Mouse (Mus musculus) c-Kit-negative CD71-positive TER-119-positive erythroid progenitor cells, embryonic 14.5 days (primary cell): ENCODE results near the gene Dop1b.
A peak's percentile ranks its signal among the peaks of the same experiment; 100 is the strongest.

ENCODE experiments used
- DNase-seq: peaks from one replicate; pipeline ENCODE4 v3.0.0-alpha.2; 2013; ENCODE audit warnings: low read depth, low spot score

Dop1b gene

DNA sequence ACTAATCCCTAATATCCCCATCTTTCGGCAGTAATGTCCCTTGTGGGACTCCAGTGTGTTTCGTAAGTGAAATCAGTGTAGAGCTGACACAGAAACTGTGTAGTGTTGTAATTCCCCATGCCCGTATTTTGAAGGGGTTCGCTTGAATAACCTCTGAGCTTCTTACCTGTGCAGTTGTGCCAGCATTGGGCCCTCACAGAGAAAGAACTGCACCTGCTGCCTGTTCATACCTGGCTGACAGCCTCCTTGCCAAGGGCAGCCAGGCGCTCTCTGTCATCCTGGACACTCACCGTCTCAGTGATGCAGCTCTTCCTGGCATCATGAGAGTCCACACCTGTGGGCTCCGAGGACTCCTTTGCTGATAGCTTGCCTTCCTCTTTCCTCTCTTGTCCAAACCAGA lies 1.3 kb downstream of the Dop1b start:
- no peak for DNase-seq

DNA sequence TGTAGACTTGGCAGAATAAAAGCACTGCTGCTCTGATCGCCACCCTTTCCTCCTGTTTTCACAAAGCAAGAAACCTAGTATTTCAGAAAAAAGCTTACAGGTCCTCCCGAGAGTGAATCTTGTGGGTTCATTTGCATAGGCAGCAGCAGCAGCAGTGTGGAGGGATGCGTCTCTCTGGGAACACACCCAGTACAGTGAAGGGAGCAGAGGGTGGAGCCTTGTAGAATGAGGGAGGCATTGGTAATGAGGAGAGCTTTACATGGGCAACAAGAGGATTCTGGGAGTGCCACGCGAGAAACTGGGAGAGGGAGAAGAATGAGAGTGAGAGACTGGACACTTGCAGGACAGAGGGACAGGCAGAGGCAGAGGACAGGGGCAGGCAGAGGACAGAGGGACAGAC lies 2.7 kb downstream of the Dop1b start:
- peak; percentile 30 for DNase-seq

DNA sequence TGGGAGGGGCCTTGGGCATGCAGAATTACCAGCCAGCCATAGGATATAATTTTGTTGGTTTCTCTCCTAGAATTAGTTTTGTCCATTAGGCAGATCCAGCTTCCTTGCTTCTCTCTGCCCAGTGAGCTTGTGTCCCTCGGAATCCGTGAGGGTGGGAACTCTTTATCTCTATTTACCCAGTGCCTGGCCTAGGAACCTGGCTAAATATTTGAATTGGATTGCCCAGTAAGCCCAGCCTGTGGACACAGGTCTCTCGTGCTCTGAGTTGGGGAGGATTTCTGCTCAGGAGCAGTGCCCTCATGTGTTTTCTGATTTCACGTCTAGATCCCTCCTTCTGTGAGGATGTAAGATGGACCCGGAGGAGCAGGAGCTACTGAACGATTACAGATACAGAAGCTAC lies 4.1 kb downstream of the Dop1b start:
- DNase-seq: no peak

DNA sequence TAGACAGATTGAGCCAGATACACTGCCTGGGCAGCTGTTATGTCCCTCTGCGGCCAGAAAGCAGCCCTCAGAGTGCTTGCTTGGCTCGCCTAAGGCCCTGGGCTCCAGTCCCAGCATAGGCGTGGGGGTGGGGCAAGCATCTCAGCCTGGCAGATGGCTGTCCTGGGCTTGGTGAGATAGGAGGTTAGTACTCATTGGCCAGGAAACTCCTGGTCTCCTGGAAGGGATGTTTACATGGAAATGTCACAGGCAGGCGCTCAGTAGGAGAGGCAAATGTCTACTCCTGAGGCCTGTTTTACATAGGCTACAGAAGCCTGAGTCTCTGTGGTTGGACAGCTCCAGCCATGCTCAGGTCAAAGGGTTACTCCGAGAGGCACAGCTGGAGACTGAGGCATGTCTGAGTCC lies 5.6 kb downstream of the Dop1b start:
- peak; percentile 21 for DNase-seq

DNA sequence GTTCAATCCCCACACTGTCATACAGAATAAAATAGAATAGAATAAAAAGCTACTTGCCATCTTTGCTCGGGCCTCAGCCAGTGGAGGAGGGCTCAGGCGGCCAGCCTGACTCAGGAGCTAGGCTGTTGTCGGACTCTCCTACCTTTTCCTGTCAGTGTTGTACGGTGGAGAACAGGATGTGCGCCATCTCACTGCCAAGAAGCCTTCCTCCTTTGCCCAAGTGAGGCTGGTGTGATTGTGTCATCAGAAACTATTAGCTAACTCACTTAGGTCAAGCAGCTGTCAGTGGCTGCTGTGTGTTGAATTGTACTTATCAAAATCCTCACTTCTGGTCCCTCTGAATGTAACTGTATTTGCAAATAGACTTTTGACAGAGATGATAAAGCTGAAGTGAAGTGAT lies 10.1 kb downstream of the Dop1b start:
- no peak for DNase-seq

DNA sequence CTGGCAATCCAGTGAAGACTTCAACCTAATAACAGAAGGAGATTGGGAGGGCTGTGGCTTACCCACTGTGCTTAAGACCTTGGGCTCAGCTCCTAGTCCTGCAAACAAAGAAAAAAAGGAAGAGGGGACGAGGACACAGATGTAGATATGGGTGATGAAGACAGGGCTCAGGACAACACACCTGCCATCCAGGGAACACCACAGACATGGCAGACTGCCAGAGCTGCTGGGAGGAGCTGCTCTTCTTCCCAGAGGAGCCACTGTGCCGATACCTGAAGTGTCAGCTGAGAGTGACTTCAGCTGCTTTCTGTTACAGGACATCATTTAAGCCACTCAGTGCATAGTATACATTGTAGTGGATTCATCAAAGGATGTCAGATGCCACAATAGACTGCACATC lies 10.8 kb downstream of the Dop1b start:
- DNase-seq: no peak

DNA sequence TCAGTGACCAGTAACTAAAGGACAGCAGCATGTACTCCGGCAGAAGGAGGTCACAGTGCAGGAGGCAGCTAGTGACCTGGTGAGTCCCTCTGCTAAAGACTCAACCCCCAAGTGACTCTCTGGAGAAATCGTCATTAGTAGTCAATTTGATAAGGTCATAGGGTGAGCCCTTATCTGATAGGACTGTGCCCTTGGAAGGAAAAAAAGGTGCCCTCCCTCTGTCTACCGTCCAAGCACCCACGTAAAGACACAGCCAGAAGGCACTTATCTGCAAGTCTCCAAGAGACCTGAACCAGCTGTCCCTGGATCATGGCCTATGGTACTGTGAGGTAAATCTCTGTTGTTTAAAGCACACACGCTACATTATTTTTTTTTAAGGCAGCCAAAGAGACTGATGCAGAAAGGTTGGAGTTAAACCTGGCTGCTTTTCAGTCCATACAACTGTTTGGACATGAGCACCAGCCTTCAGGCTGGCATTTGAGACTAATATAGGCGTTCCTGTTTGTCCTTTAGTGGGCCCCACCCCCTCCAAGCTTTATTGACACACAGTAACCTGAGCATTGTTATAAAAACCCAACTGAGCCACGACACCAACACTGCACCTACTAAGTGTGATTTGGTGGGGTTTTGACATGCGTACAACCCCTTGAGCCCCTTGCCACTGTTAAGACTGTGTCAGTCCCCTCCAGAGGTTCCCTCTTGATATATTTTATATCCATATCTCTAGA lies 13.9 kb downstream of the Dop1b start:
- no peak for DNase-seq

DNA sequence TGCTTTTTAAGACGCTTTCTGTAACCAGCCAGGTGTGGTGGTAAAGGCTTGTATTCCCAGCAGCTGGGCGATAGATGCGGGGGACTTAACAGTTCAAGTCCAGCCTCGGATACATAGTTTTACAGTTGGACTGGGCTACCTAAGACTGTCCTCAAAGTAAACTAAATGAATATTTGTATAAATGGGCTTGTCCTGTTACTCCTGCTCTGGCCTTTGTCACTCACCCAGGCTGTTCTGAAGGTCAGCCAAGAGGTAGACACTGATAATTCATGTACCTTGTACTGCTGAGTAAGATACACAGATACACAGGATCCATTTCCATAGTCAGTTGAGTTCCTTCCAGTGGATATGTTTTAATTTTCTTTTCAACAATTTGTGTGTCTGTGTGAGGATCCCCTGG lies 14.5 kb downstream of the Dop1b start:
- DNase-seq: no peak

DNA sequence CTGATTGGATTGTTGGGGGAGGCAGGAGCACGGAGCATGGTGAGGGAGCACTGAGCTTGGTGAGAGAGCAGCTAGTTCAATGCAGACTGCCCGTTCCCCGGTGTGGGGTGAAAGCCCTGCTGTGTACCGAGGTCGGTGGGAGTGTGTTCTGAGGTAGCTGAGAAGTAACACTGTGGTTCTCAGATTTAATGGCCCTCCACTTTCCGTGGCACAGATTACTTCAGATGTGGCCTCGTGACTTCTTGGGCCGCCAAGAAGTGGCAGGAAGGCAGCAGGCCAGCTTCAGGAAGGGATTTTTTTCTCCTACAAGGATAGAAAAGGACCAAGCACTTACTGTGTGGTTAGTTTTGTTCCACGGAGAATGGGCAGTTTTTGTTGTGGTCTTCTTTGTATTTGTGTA lies 17.0 kb downstream of the Dop1b start:
- DNase-seq: no peak

DNA sequence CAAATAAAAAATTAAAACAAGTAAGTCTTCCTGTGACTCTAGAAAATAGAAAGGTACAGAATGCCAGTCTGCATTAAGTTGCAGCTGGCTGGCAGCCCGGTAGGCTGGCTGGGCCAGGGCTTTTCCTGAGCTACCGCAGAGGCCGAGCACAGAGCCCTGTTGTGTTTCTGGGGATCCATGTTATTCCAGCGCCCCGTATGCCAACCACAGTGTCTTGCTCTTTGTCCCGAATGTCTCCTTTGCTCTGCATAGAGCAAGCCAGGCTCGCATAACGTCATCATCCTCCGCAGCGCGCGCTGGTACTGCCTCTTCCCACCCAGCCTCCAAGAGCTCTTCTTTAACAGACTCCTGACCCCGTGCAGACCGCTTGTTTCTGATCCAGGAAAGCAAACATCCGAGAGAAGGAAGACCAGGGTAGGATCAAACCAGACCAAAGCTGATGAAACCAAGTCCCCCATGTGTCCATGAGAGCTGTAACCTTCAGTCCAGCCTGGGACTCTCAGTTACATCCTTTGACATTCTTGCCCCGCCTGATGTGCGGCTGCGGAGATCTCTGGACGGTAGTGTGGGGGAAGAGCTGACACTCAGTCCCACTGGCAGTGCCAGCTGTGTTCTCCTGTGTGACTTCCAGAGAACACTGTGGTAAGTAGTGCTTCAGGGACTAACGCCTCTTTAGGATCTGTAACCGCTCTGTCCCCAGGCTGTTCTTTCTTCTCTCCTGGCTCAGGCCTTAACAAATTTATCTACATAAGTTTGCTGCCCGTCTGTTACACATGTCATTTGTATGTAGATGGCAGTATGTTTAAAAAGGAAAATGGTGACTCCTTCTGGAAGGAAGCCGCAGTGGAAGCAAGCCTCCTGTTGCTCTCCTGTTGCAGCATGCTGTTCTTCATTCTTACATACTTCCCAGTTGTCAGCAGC lies 18.4 kb downstream of the Dop1b start:
- no peak for DNase-seq

DNA sequence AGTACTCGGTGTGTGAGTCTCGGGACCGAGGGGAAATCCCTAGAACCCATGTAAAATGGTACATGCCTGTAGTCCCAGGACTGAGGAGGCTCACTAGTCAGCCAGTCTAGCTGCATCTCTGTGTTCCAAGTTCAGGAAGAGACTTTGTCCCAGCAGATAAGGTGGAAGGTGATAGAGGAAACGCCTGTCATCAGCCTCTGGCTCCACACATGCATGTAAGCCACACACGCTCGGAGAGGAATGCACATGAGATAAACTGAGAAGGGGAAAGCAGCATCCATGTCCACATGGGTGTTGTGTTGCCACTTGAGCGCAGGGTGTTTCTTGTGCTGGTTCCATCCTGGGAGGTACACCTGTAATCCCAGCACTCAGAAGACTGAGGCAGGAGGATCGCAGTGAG lies 19.6 kb downstream of the Dop1b start:
- no peak for DNase-seq

DNA sequence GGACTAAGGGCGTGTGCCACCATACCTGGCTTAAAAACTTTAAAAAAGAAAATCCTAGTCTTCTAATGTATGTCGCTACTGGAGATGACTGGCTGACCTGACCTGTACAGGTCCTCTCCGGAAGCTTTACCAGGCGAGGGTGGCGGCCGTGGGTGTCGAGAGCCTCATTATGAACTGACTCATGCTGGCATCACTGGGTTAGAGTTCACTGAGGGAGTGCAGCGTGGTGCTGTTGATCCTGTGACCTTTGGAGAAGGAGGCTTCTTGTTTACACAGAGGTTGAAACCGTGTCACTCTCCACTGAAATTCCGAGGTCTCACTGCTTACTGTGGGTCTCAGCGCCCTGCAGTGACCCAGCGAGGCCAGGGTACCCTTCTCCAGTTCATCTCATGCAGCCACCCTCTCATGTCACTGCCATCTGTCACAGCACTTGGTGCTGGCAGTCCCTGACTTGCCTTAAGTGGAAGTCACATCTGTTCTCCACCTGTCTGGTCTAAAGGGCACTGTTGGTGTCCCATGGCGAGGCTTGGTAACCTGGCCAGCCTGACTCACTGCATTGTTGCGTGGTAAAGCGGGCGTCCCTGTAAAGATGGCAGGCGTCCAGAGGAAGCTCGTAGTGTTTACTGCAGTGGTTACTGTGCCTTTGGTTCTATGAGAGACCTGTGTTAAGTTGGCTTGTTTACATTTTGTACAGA lies 21.3 kb downstream of the Dop1b start:
- DNase-seq: no peak

DNA sequence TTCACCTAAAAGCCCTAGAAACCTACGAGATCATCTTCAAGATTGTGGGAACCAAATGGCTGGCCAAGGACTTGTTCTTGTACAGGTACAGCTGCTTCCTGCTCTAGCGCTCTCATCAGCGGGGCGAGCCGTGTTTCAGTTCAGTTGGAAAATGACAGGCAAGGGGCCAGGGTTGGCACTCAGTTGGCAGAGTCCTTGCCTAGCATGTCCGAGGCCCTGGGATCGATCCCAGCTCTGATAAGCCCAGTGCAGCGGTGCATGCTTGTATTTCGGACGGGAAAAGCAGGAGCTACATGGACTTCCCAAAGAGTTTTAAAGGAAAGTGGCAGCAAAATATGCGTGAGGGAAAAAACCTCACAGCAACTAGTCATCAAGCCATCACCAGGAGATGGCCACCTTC lies 27.5 kb downstream of the Dop1b start:
- DNase-seq: no peak

DNA sequence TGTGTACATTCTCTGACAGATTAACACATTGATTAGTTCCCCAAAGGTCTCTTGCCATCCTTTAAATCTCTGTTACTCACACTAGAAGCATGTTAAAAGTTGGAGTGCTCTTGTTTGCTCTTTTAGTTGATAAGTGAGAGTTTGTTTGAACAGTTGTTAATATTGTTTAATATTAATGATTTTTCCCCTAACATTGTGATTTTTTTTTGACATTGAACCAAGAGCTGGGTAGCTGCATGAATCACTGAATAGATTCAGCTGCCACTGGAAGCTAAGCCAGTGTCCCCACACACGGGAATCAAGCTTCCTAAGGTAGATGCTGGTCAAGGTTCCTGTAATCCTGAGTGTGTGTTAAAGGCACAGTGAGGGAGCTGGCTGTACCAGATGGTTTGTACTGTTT lies 31.2 kb downstream of the Dop1b start:
- DNase-seq: no peak

DNA sequence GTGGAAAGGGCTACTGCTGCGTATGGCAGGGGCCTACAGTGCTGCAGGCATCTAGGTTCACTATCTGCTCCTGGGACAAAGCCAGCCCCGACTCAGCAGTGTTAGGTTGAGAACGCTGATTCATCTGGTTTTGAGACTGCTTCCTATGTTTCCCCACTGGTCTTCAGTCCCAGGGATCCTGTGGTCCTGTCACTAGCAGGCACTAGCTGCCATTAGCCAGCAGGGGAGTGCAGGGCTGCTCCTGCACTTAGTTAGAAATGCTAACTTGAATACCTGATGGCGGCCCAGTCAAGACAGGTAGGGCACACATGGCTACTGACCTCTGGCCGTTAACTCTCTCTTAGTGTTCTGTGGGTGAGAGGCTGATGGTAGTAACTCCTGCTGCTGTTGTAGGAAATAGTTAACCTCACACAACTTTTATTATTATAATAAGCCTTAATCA lies 32.4 kb downstream of the Dop1b start:
- no peak for DNase-seq

DNA sequence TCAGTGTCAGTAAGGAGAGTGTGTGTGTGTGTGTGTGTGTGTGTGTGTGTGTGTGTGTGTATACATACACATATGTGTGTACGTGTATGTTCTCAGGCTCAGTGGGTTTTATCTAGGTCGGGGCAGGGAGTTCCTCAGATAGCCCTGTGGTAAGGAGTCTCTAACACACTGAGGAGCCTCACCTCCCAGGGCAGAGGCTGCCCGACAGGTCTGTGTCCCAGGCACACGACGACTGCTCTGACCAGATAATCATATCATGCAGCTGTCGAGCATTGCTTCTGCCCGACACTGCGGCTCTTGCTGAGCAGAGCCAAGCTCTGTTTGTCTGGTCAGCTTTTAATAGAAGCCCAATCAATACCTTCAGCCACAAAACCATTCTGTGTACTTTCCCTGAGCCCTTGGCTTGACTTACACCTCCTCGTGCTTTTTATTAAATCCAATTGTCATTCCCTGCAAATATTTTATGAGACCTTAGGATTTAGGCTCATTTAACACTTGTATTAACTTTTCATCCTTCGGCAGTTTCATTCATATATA lies 33.2 kb downstream of the Dop1b start:
- peak; percentile 42 for DNase-seq

DNA sequence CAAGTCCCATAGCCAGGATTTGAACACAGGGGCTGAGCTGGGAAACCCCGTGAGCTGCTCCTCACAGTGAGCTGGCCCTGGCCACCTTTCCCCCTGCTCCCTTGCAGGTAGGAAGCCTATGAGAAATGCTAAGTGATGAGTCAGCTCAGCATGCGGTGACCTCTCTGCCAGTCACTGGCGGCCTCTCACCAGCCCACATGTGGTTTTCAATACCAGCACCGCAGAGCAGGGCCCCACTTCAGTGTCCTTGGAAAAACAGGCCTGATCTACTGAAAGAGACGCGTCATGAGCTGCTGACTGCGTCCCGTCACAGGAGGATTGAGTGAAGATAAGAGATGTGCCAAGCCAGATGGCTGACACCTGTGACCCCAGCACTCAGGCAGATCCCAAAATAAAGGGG lies 34.7 kb downstream of the Dop1b start:
- no peak for DNase-seq

DNA sequence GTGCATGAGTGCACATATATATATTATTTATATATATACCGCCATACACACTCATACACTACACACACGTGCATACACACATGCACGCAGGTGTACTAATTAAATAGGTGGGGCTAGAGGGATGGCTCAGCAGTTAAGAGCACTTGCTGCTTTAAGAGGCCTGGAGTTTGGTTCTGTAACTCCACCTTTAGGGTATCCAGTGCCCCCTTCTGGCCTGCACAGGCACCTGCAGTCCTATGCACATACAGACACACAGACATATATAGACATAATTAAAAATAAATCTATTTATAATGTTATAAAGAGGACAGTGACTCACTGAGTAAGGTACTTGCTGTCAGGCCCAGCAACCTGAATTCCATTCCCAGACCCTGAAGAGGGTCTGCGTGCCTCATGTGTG lies 35.3 kb downstream of the Dop1b start:
- no peak for DNase-seq

DNA sequence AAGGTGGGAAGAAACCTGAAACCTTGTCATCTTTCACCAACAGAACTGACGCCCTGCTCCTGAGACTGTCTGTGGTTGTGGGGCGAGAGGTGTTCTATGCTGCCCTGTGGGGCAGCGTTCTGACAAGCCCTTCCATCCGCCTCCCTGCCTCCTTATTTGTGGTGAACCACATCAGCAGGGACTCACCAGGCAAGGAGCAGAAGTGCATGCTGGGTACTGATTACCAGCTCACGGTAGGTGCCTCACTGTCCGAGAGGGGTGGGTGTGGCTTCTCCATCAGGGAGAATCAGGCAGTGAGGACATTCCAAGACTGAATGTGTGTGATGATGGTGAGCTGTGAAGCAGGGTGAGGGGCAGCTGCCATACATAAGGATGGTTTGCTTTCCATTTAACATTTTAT lies 35.7 kb downstream of the Dop1b start:
- no peak for DNase-seq

DNA sequence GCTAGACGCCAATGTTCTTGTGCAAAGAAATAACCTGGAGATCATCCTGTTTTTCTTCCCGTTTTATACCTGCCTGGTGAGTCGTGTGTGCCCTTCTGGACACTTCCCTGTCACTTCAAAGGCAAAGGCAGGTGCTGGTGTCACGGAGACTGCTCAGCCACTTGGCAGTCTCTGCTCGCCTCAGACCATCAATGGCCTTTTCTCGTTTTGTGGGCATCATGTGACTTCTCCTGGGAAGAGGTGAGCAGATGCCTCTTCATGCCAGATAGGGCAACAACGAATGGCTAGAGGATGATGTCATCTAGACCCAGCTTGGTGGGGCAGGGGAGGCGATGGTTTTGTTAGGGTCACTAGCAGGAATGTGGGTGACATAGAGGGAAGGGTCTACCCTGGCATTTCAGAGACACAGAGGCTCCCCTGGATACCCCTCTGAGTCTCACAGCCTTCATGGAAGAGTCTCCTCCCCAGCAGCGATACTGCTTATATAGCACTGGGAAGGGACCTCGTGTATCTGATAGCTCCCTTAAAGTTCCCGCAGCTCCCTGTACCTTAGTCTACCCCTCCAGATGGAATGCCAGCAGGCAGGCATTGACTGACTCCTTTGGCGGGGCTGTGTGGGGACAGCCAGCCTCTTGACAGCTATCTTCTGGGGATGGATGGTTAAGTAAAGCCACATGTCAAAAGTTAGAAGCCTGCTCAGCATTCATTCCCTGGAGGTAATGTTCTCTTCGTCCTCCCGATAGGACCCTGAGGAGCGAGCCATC lies 37.6 kb downstream of the Dop1b start:
- no peak for DNase-seq

DNA sequence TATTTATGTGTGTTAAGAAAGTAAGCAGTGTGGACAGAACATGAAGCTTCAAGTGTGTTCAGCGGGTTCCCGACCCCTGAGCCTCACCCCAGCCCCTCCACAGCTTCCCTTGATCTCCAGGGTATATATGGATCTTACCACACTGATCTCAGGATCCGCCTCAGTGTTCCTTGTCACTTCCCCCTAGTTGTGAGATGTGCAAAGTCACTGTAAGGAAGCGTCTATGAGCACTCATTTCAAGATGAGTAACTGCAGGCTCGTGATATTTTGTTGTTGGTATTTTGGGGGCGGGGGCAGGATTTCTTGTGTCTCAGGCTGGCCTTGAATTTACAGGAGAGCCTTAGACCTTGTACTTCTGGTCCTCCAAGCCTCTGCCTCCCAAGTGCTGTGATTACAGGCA lies 38.8 kb downstream of the Dop1b start:
- DNase-seq: no peak
